Mouse (Mus musculus): ENCODE measurements around the gene Kcnip1. TPM values are rescaled to one million over a fixed set of nuclear protein-coding genes. Genes with fewer than 3 reads are reported as not detected.

Gene Kcnip1
- polyA plus RNA-seq, 1 experiment from 2014 or later, result 0.35 TPM

DNA sequence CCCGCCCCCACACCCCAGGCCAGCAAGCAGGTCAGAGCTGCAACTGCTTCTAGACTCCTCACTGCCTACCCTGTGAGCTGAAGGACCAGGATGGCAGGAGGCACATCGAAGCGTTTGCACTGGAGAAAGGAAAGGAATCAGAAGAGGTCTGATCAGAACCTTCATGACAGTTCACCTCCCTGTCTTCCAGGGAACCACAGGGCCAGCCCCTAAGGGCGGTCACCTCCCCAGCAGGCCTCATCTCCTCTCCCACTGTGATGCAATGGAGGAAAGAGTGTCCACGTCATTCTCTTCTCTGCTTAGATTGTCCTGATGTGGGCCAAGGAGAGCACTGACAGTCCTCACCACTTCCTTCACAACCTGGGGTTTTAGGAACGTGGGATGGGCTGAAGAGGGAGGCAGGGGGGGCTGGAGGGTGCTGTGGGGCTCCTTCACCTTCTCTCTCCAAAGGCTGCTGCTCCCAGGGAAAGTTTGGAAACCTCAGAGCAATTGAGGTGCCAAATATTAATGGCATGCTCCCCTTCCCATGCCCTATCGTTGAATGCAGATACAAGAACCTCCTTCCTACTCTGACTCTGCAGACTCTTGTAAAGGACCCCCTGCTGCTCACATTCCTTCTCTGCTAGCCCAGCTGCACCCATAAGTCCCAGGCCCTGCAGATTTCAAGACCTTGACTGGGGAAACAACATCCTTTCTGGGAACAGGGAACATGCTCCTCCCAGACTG is 17.3 kb upstream of the Kcnip1 start:
- H3K27ac ChIP-seq, result peak overlapping the region; percentile 48
- WGBS (ENCODE audit: insufficient replicate concordance), result 40% methylated on average over 7 of the region's 7 CpGs
- no peaks in the 10 kb centered on the region for H3K27me3 ChIP-seq
- no peaks in the 10 kb centered on the region for H3K9me3 ChIP-seq (replicated peaks)
- no peaks in the 10 kb centered on the region for H3K36me3 ChIP-seq
- no peak overlapping the region for H3K4me2 ChIP-seq
- H3K4me1 ChIP-seq (replicated peaks), result peaks cover 15% of the 10 kb centered on the region
- DNase-seq, result no peak
- H3K4me3 ChIP-seq (replicated peaks), result no peak overlapping the region
- no peak overlapping the region for H3K9ac ChIP-seq
- ATAC-seq (ENCODE audit: low read depth), result peak; percentile 8; the same call in 1 of the 2 replicates

DNA sequence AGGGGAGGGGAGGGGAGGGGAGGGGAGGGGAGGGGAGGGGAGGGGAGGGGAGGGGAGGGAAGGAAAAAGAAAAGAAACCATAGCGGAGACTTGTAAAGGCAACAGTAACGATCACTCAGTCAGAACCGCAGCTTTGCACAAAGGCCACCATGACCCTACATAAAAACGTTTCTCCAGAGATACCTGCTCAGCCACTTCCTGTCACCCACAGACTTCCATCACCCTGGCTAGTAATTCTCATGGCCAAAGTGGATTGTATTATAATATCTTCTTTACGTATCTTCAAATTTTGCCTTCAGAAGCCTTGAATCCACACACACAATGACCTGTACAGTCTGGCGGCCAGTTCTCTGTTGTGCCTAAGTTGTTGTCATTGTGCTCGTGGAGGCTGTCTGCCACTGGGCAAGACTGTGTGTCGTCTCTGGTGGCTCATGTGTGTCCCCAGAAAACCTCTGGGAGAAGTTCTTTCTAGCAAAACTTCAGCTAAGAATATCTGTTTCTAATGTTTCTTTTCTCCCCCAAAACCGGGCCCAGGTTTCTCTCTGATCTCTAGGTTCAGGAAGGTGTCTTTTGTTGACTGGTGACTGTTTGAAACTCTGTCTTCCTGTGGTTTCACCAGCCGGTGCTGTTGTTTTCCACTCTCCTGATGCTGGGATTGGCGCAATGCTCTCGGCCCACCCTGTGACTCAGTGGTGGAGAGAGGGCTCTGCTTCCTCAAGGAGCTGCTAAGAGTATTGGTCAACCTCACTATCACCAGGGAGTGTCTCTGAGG is 16.6 kb upstream of the Kcnip1 start:
- ATAC-seq (ENCODE audit: low read depth) (no peak), DNase-seq (no peak)
- H3K9me3 ChIP-seq (replicated peaks), result no peaks in the 10 kb centered on the region
- no peak overlapping the region for H3K9ac ChIP-seq
- WGBS (ENCODE audit: insufficient replicate concordance), result 40% methylated on average over 12 of the region's 12 CpGs
- no peak overlapping the region for H3K4me2 ChIP-seq
- H3K36me3 ChIP-seq, result no peaks in the 10 kb centered on the region
- peak overlapping the region; percentile 48; the same call in 1 of the 2 replicates for H3K27ac ChIP-seq
- H3K4me3 ChIP-seq (replicated peaks), result no peak overlapping the region
- peaks cover 15% of the 10 kb centered on the region for H3K4me1 ChIP-seq (replicated peaks)
- H3K27me3 ChIP-seq, result no peaks in the 10 kb centered on the region

DNA sequence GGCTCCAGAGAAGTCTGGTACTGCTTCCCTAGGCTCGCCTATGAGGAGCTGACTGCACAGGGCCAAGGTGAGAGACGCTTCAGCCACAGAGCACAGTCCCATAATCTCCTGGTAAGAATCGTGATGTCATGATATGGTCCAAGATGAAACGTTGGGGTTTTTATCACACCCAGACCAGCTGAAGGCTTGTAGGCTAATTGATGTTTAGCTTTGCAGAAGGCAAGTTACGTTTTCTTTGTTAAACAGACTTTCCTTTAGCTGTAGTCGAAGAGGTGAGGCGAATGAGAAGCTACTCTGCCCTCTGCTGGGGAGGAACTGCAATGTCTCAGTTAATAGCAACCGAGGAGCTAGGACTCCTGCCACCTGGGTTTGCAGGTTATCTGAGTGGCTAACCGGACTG is 15.8 kb upstream of the Kcnip1 start:
- H3K27ac ChIP-seq, result peak overlapping the region; percentile 68
- peak overlapping the region; percentile 63 for H3K4me2 ChIP-seq
- peak; percentile 63 for ATAC-seq (ENCODE audit: low read depth)

DNA sequence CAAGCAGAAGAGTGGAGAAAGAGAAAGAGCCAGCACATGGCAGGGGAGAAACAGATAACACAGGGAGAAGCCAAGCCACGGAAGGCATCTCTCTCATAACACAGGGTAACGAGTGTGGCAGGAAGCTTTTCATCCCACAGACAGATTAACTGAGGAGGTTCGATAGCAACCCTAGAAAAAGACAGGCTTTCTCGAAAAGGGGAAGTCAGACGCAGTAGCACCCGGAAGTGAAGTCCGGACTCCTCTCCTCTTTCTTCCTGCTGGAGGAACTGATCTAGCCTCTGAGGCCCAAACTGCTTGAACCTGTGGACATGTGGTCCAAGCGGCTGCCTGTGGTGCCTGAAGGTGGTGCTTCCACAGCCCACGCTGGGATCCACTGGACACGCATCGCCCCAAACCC is 15.3 kb upstream of the Kcnip1 start:
- ATAC-seq (ENCODE audit: low read depth), result peak; percentile 52
- H3K36me3 ChIP-seq, result no peaks in the 10 kb centered on the region
- peak overlapping the region; percentile 46 for H3K9ac ChIP-seq
- H3K4me1 ChIP-seq (replicated peaks), result peaks cover 15% of the 10 kb centered on the region
- WGBS (ENCODE audit: insufficient replicate concordance), result 13% methylated on average over 11 of the region's 11 CpGs
- no peaks in the 10 kb centered on the region for H3K9me3 ChIP-seq (replicated peaks)
- peak; percentile 16 for DNase-seq
- peak overlapping the region; percentile 68 for H3K27ac ChIP-seq
- peak overlapping the region; percentile 63 for H3K4me2 ChIP-seq
- no peaks in the 10 kb centered on the region for H3K27me3 ChIP-seq
- peak overlapping the region; percentile 21 for H3K4me3 ChIP-seq (replicated peaks)

More for the DNA sequence above, 15.8 kb upstream of the Kcnip1 start:
- Histone ChIP-seq H3K36me3 (no peaks in the 10 kb centered on the region), H3K27me3 (no peaks in the 10 kb centered on the region), H3K9me3 (replicated peaks) (no peaks in the 10 kb centered on the region), H3K4me1 (replicated peaks) (peaks cover 15% of the 10 kb centered on the region), H3K9ac (peak overlapping the region; percentile 46), H3K4me3 (replicated peaks) (peak overlapping the region; percentile 21)
- DNase-seq, result peak; percentile 46
- 8% methylated on average over 9 of the region's 9 CpGs for WGBS (ENCODE audit: insufficient replicate concordance)

DNA sequence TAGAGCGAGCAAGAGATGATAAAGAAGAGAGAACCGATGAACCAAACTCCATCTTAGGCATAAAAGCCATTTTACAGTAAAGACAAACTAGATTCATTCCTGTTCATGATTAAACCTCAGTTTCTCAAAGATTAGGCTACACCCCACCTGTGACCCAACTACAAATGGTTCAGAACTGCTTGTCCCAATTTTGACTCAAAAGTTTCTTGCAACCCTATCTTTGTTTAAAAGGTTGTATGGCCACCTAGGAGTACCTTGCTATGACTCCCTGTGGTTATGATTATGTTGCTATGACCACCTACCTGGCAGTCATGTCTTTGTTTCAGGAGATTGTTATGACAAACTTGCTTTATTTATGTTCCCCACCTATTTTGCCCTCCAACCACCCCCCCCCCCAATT is 14.7 kb upstream of the Kcnip1 start:
- peaks cover 15% of the 10 kb centered on the region for H3K4me1 ChIP-seq (replicated peaks)
- H3K36me3 ChIP-seq, result no peaks in the 10 kb centered on the region
- DNase-seq, result no peak
- ATAC-seq (ENCODE audit: low read depth), result no peak
- no peak overlapping the region for H3K4me3 ChIP-seq (replicated peaks)
- H3K9ac ChIP-seq, result no peak overlapping the region
- no peaks in the 10 kb centered on the region for H3K9me3 ChIP-seq (replicated peaks)
- 51% methylated on average over 2 of the region's 2 CpGs for WGBS (ENCODE audit: insufficient replicate concordance)
- H3K27me3 ChIP-seq, result no peaks in the 10 kb centered on the region
- H3K4me2 ChIP-seq, result peak overlapping the region; percentile 63
- no peak overlapping the region for H3K27ac ChIP-seq

DNA sequence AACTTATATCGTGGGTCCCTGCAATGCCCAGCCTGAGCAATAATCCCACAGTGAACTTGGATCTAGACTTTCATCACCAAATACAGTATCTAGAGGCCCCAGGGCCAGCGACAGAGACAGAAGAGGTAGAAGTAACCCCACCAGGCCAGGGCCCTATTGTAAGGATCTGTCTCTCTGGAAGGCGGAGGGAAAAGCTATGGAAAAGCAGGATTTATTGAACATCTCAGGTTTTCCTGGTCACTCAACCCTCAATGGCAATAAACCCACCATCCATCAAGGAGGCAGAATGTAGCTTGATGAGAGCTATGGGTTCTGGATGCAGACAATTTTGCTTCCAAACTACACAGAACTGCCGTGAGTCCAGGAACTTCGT is 9.6 kb upstream of the Kcnip1 start:
- 56% methylated on average over 5 of the region's 5 CpGs for WGBS (ENCODE audit: insufficient replicate concordance)
- no peak for DNase-seq
- Histone ChIP-seq H3K27ac (no peak overlapping the region), H3K4me3 (replicated peaks) (no peak overlapping the region), H3K4me1 (replicated peaks) (no peaks in the 10 kb centered on the region), H3K9ac (no peak overlapping the region), H3K36me3 (no peaks in the 10 kb centered on the region), H3K27me3 (no peaks in the 10 kb centered on the region), H3K9me3 (replicated peaks) (no peaks in the 10 kb centered on the region), H3K4me2 (no peak overlapping the region)
- ATAC-seq (ENCODE audit: low read depth), result no peak

DNA sequence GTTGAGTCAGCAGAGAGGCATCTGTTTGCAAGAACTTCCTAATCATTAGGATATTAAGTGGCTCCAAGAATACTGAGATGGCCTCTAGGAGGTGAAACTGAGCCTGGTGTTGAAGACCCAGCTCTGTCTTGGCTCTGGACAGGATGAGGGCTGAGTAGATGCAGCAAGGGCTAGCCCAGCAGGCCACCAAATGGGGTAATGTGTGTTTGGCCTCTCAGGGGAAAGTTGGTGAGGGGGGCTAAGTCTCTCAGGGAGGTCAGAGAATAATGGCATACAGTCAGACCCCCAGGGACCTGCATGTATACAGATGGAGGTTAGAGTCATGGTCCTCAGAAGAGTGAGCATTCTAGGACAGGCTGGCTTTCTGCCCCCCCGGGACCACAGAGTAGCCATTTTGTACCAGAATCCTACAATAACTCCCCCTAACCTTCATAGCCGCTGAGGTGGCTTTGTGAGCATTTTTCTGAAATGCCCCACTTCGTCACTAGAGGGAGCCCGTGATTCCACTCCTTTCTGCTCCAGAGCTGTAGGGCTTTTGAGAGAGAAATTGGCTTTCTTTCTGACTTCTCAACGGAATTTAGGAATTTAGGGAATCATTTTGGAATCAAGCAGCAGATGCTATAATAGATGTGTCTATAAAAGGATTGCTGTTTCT is 9.1 kb upstream of the Kcnip1 start:
- Histone ChIP-seq H3K4me3 (replicated peaks) (no peak overlapping the region), H3K4me2 (no peak overlapping the region), H3K36me3 (no peaks in the 10 kb centered on the region), H3K4me1 (replicated peaks) (no peaks in the 10 kb centered on the region), H3K9me3 (replicated peaks) (no peaks in the 10 kb centered on the region), H3K27ac (no peak overlapping the region), H3K9ac (no peak overlapping the region), H3K27me3 (no peaks in the 10 kb centered on the region)
- 2% methylated on average over 5 of the region's 5 CpGs for WGBS (ENCODE audit: insufficient replicate concordance)
- DNase-seq (no peak), ATAC-seq (ENCODE audit: low read depth) (no peak)

DNA sequence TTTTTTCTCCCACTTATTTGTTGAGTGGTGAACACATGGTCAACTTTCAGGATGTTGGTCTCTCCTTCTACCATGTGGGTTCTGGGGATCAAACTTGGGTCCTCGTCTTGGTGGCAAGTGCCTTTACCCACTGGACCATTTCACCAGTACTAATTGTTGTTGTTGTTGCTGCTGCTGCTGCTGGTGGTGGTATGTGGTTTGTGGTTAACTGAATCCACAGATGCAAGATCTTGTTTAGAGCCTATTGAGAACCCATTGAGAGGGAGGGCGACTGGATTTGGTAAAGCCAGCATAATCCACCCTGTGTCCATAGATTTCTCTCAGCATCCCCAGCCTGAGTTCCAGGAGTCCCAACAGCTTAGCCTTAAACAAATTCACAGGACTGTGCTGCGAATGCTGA is 7.5 kb upstream of the Kcnip1 start:
- Histone ChIP-seq H3K4me1 (replicated peaks) (no peaks in the 10 kb centered on the region), H3K9me3 (replicated peaks) (no peaks in the 10 kb centered on the region), H3K27ac (no peak overlapping the region), H3K36me3 (no peaks in the 10 kb centered on the region), H3K4me3 (replicated peaks) (no peak overlapping the region), H3K27me3 (no peaks in the 10 kb centered on the region), H3K9ac (no peak overlapping the region), H3K4me2 (no peak overlapping the region)
- ATAC-seq (ENCODE audit: low read depth), result no peak
- DNase-seq, result no peak
- WGBS (ENCODE audit: insufficient replicate concordance), result 41% methylated on average over 3 of the region's 3 CpGs

DNA sequence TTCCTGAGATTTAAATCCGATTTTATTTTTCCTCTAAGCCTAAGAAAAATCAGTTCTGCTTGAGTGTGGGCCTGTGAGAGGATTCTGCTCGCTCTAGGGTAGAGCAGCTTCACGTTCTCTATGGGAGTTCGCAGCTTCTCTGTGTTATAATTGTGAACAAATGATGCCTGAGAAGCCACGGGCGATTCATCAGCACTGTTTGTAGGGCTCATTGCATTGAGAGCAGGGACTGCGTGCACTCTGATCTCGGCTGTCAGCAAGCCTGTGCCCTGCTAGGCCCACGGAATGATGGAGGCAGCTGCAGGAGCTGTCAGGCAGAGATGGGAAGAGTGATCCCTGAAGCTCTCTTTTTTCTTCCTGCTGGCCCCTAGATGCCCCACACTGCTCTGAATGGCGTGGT is 5.3 kb upstream of the Kcnip1 start:
- Histone ChIP-seq H3K36me3 (no peaks in the 10 kb centered on the region), H3K4me1 (replicated peaks) (peaks cover 11% of the 10 kb centered on the region; the same call in 1 of the 2 replicates), H3K27me3 (0 out of 2 replicates have a peak, but pooled peaks cover 2% of the 10 kb centered on the region), H3K9ac (no peak overlapping the region), H3K4me3 (replicated peaks) (no peak overlapping the region), H3K27ac (no peak overlapping the region), H3K9me3 (replicated peaks) (no peaks in the 10 kb centered on the region), H3K4me2 (no peak overlapping the region)
- no peak for ATAC-seq (ENCODE audit: low read depth)
- 58% methylated on average over 10 of the region's 10 CpGs for WGBS (ENCODE audit: insufficient replicate concordance)
- no peak for DNase-seq

DNA sequence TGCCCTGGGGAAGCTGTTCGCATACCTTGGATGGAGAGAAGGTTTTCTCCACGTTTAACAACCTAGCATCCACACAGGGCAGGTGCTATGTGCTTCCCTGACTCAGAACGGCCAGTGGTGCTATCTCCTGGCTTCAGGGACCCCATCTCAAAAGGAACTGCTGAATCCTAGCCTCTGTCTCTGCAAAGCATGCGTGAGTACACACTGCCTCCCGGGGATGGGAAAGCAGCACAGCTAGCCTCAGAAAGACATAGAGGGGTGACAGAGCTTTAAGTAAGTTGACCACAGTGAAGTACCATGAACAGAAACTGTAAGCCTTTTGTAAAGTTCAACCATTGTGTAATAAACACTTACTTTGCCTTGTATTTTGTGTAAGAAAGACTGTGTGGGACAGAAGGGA is 544 bp upstream of the Kcnip1 start:
- ATAC-seq (ENCODE audit: low read depth), result no peak
- H3K9me3 ChIP-seq (replicated peaks), result no peaks in the 10 kb centered on the region
- 0 out of 2 replicates have a peak, but pooled peaks cover 8% of the 10 kb centered on the region for H3K27me3 ChIP-seq
- no peak overlapping the region for H3K9ac ChIP-seq
- DNase-seq, result no peak
- H3K4me1 ChIP-seq (replicated peaks), result peaks cover 19% of the 10 kb centered on the region; the same call in 1 of the 2 replicates
- WGBS (ENCODE audit: insufficient replicate concordance), result 48% methylated on average over 5 of the region's 5 CpGs
- H3K27ac ChIP-seq, result no peak overlapping the region
- no peak overlapping the region for H3K4me3 ChIP-seq (replicated peaks)
- no peaks in the 10 kb centered on the region for H3K36me3 ChIP-seq
- no peak overlapping the region for H3K4me2 ChIP-seq

DNA sequence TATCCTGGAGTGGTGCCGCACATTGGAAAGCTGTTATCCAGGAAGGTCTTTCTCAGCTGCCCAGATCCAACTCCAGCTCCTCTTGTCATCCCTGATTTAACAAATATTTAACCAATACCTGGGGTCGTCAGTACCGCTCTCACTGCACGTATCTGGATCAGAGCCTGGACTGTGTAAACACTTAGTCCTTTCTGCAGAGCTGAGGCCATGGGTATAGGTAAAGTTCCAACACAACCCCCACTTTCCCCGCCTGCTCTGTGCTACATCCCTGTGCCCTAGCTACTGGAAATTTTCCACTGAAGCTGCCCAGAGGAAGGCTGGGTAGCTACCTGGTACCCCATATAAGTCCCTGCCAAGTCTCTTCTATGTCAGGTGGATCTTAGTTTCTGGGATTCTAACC is 3.0 kb downstream of the Kcnip1 start:
- ATAC-seq (ENCODE audit: low read depth), result peak; percentile 69
- H3K4me3 ChIP-seq (replicated peaks), result no peak overlapping the region
- 52% methylated on average over 5 of the region's 5 CpGs for WGBS (ENCODE audit: insufficient replicate concordance)

More for the DNA sequence above, 3.0 kb downstream of the Kcnip1 start:
- Histone ChIP-seq H3K9ac (no peak overlapping the region), H3K27ac (no peak overlapping the region), H3K36me3 (no peaks in the 10 kb centered on the region), H3K4me1 (replicated peaks) (peaks cover 19% of the 10 kb centered on the region; the same call in 1 of the 2 replicates), H3K9me3 (replicated peaks) (no peaks in the 10 kb centered on the region), H3K27me3 (0 out of 2 replicates have a peak, but pooled peaks cover 8% of the 10 kb centered on the region), H3K4me2 (no peak overlapping the region)
- no peak for DNase-seq

Data from liver, embryonic 13.5 days (tissue).